Mouse (Mus musculus): ENCODE data around the gene Fam219a. TPM values are rescaled to one million over a fixed set of nuclear protein-coding genes. Genes with fewer than 3 reads are reported as not detected.

Fam219a gene
- total RNA-seq, 2 experiments from 2014 or later: 0.26 to 3.2 TPM

- ATAC-seq (replicated peaks; ENCODE audit: poor library complexity, severe bottlenecking): no peak
These were observed 90.4 kb downstream of the Fam219a start for GRCm38 (mm10) chr4:41478751-41479455.

- no peak for ATAC-seq (replicated peaks; ENCODE audit: poor library complexity, severe bottlenecking)
These were observed 91.6 kb downstream of the Fam219a start for GRCm38 (mm10) chr4:41477648-41478160.

- no peak for ATAC-seq (replicated peaks; ENCODE audit: poor library complexity, severe bottlenecking)
These were observed 98.0 kb downstream of the Fam219a start for GRCm38 (mm10) chr4:41471384-41471689.

- ATAC-seq (replicated peaks; ENCODE audit: poor library complexity, severe bottlenecking): no peak
These were observed 98.5 kb downstream of the Fam219a start for GRCm38 (mm10) chr4:41470684-41471383.

- no peak for ATAC-seq (replicated peaks; ENCODE audit: poor library complexity, severe bottlenecking)
These were observed 99.2 kb downstream of the Fam219a start for GRCm38 (mm10) chr4:41470051-41470683.

GRCm38 (mm10) chr4:41469199-41469598 is 100.1 kb downstream of the Fam219a start:
- no peak for ATAC-seq (replicated peaks; ENCODE audit: poor library complexity, severe bottlenecking)

- peak; percentile 24; the same call in 1 of the 2 replicates for ATAC-seq (replicated peaks; ENCODE audit: poor library complexity, severe bottlenecking)
These were observed 100.8 kb downstream of the Fam219a start for GRCm38 (mm10) chr4:41468396-41469080.

Other genes starting within 250 kb of the Fam219a start
- 16.7 and 35.6 TPM in 2 replicates for gene Ubap1, start 220.5 kb downstream of the Fam219a start, total RNA-seq (2014; fragmentation: Nextera tagmentation)
- gene Ubap1, start 220.5 kb downstream of the Fam219a start, total RNA-seq (2017): 20.5 and 28.2 TPM in 2 replicates
- 23.2 and 35.0 TPM in 2 replicates for gene Kif24, start 104.7 kb downstream of the Fam219a start, total RNA-seq (2014; fragmentation: Nextera tagmentation)
- 12.8 and 15.4 TPM in 2 replicates for gene Kif24, start 104.7 kb downstream of the Fam219a start, total RNA-seq (2017)
- 12.3 and 72.3 TPM in 2 replicates for gene Nudt2, start 104.4 kb downstream of the Fam219a start, total RNA-seq (2014; fragmentation: Nextera tagmentation)
- 15.1 and 26.5 TPM in 2 replicates for gene Nudt2, start 104.4 kb downstream of the Fam219a start, total RNA-seq (2017)
- not detected in 2 replicates for gene AI464131, start 66.5 kb downstream of the Fam219a start, total RNA-seq (2014; fragmentation: Nextera tagmentation)
- not detected in 2 replicates for gene AI464131, start 66.5 kb downstream of the Fam219a start, total RNA-seq (2017)
- 1.9 TPM in 1 of 2 replicates, not detected in the other for gene 1110017D15Rik, start 52.2 kb downstream of the Fam219a start, total RNA-seq (2014; fragmentation: Nextera tagmentation)
- not detected in 2 replicates for gene 1110017D15Rik, start 52.2 kb downstream of the Fam219a start, total RNA-seq (2017)
- not detected in 2 replicates for gene Dnaic1, start 237 bp upstream of the Fam219a start, total RNA-seq (2014; fragmentation: Nextera tagmentation)
- not detected in 2 replicates for gene Dnaic1, start 237 bp upstream of the Fam219a start, total RNA-seq (2017)
- not detected in 2 replicates for gene Enho, start 70.8 kb upstream of the Fam219a start, total RNA-seq (2014; fragmentation: Nextera tagmentation)
- gene Enho, start 70.8 kb upstream of the Fam219a start, total RNA-seq (2017): not detected in 2 replicates
- not detected in 2 replicates for gene Cntfr, start 127.6 kb upstream of the Fam219a start, total RNA-seq (2014; fragmentation: Nextera tagmentation)
- not detected in 2 replicates for gene Cntfr, start 127.6 kb upstream of the Fam219a start, total RNA-seq (2017)
- 66.9 and 71.4 TPM in 2 replicates for gene Il11ra1, start 130.5 kb upstream of the Fam219a start, total RNA-seq (2014; fragmentation: Nextera tagmentation)
- 102 and 103 TPM in 2 replicates for gene Il11ra1, start 130.5 kb upstream of the Fam219a start, total RNA-seq (2017)
- gene Rpp25l, start 144.0 kb upstream of the Fam219a start, total RNA-seq (2014; fragmentation: Nextera tagmentation): 23.0 and 45.3 TPM in 2 replicates
- 15.0 and 20.1 TPM in 2 replicates for gene Rpp25l, start 144.0 kb upstream of the Fam219a start, total RNA-seq (2017)
- gene Dctn3, start 153.6 kb upstream of the Fam219a start, total RNA-seq (2014; fragmentation: Nextera tagmentation): 56.6 and 61.4 TPM in 2 replicates
- 45.6 and 72.8 TPM in 2 replicates for gene Dctn3, start 153.6 kb upstream of the Fam219a start, total RNA-seq (2017)
- not detected in 2 replicates for gene Arid3c, start 161.6 kb upstream of the Fam219a start, total RNA-seq (2014; fragmentation: Nextera tagmentation)
- not detected in 2 replicates for gene Arid3c, start 161.6 kb upstream of the Fam219a start, total RNA-seq (2017)
- 26.7 and 27.2 TPM in 2 replicates for gene Galt, start 185.7 kb upstream of the Fam219a start, total RNA-seq (2014; fragmentation: Nextera tagmentation)
- gene Galt, start 185.7 kb upstream of the Fam219a start, total RNA-seq (2017): 33.0 and 39.2 TPM in 2 replicates
- gene Sigmar1, start 186.6 kb upstream of the Fam219a start, total RNA-seq (2014; fragmentation: Nextera tagmentation): 46.7 and 68.6 TPM in 2 replicates
- gene Sigmar1, start 186.6 kb upstream of the Fam219a start, total RNA-seq (2017): 32.9 and 59.9 TPM in 2 replicates
- gene Ccl27a, start 204.7 kb upstream of the Fam219a start, total RNA-seq (2014; fragmentation: Nextera tagmentation): 25.1 and 25.6 TPM in 2 replicates
- gene Ccl27a, start 204.7 kb upstream of the Fam219a start, total RNA-seq (2017): 5.4 and 10.3 TPM in 2 replicates

Measured in granulocyte monocyte progenitor cell, adult 5-6 weeks (primary cell).